Mouse (Mus musculus): ENCODE measurements around the gene Nsun5.
"Not testable (repeated sequence)": the region's sequence is repeated elsewhere in the genome, so short reads cannot be mapped to it uniquely, and the experiment has no call there.

Gene Nsun5

GRCm38 (mm10) chr5:135369787-135370654, at the start of gene Nsun5:
Gene Nsun5, plus strand, starts transcription at chr5:135369953.
- peak; percentile 98 for DNase-seq (ENCODE audit: low read depth)

- no peak for DNase-seq (ENCODE audit: low read depth)
Observed at GRCm38 (mm10) chr5:135322197-135322596, 47.6 kb upstream of the Nsun5 start.

- DNase-seq (ENCODE audit: low read depth): no peak
Observed at GRCm38 (mm10) chr5:135326121-135326659, 43.6 kb upstream of the Nsun5 start.

- no peak for DNase-seq (ENCODE audit: low read depth)
Observed at GRCm38 (mm10) chr5:135329471-135329870, 40.3 kb upstream of the Nsun5 start.

GRCm38 (mm10) chr5:135330201-135330600, 39.6 kb upstream of the Nsun5 start:
- DNase-seq (ENCODE audit: low read depth): no peak

- no peak for DNase-seq (ENCODE audit: low read depth)
Observed at GRCm38 (mm10) chr5:135331161-135331560, 38.6 kb upstream of the Nsun5 start.

GRCm38 (mm10) chr5:135337575-135337974, 32.2 kb upstream of the Nsun5 start:
- no peak for DNase-seq (ENCODE audit: low read depth)

- DNase-seq (ENCODE audit: low read depth): no peak
Observed at GRCm38 (mm10) chr5:135345989-135346388, 23.8 kb upstream of the Nsun5 start.

GRCm38 (mm10) chr5:135346430-135346829, 23.3 kb upstream of the Nsun5 start:
- DNase-seq (ENCODE audit: low read depth): no peak

- DNase-seq (ENCODE audit: low read depth): no peak
Observed at GRCm38 (mm10) chr5:135347511-135348011, 22.2 kb upstream of the Nsun5 start.

GRCm38 (mm10) chr5:135349862-135350261, 19.9 kb upstream of the Nsun5 start, which contains the start of gene Fkbp6:
Gene Fkbp6, minus strand, starts transcription at chr5:135350044.
- DNase-seq (ENCODE audit: low read depth): no peak

GRCm38 (mm10) chr5:135351606-135352005, 18.1 kb upstream of the Nsun5 start:
- no peak for DNase-seq (ENCODE audit: low read depth)

- no peak for DNase-seq (ENCODE audit: low read depth)
Observed at GRCm38 (mm10) chr5:135352995-135353394, 16.8 kb upstream of the Nsun5 start, which contains the start of gene Trim50. Gene Trim50, plus strand, starts transcription at chr5:135353295.

GRCm38 (mm10) chr5:135353564-135353963, 16.2 kb upstream of the Nsun5 start:
- peak; percentile 39 for DNase-seq (ENCODE audit: low read depth)

- no peak for DNase-seq (ENCODE audit: low read depth)
Observed at GRCm38 (mm10) chr5:135356090-135356489, 13.7 kb upstream of the Nsun5 start.

- DNase-seq (ENCODE audit: low read depth): no peak
Observed at GRCm38 (mm10) chr5:135357556-135357955, 12.2 kb upstream of the Nsun5 start.

- DNase-seq (ENCODE audit: low read depth): no peak
Observed at GRCm38 (mm10) chr5:135359772-135360171, 10.0 kb upstream of the Nsun5 start.

GRCm38 (mm10) chr5:135362572-135362971, 7.2 kb upstream of the Nsun5 start:
- DNase-seq (ENCODE audit: low read depth): no peak

- DNase-seq (ENCODE audit: low read depth): peak; percentile 47
Observed at GRCm38 (mm10) chr5:135363540-135363939, 6.2 kb upstream of the Nsun5 start.

GRCm38 (mm10) chr5:135367841-135368240, 1.9 kb upstream of the Nsun5 start:
- DNase-seq (ENCODE audit: low read depth): peak; percentile 70

- DNase-seq (ENCODE audit: low read depth): no peak
Observed at GRCm38 (mm10) chr5:135368312-135368711, 1.4 kb upstream of the Nsun5 start.

GRCm38 (mm10) chr5:135369196-135369595, 557 bp upstream of the Nsun5 start:
- not testable (repeated sequence) for DNase-seq (ENCODE audit: low read depth)

- DNase-seq (ENCODE audit: low read depth): no peak
Observed at GRCm38 (mm10) chr5:135371195-135371594, 1.4 kb downstream of the Nsun5 start.

Measured in induced T-regulatory cell, adult 2 months (primary cell).